Mouse (Mus musculus): ENCODE measurements around the gene Dcaf4.

Gene Dcaf4

DNA sequence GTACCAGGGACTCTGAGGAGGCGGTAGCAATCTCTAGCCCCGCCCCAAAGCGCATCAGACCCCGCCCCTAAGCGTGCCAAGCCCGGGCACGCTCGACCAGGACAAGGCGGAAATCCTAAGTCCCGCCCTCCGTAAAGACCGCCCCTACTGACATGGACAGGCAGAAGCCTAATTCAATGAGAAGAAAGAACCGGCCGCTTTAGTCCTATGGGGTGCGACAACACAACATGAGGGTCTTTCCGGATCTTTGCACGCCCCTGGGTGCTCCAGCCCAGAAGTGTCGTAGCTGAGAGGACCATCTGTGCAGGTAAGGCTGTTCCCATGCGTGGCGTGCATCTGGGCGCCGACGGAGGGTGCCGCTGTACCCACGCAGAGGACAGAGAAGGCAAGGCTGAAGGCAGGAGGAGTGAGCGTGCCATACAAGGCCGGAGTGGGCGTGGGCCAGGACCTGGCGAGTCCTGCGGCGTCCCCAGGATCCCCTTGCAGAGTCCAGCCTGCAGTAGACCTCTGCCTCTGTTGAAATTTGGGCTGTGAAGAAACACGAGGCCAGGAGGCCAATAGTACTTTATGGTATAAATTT, at the start of gene Dcaf4:
TSS of gene Dcaf4 (plus strand) at position 156 of the 580 bp plus-strand sequence.
- DNase-seq (ENCODE audit: low spot score in 2 of 2): peak; percentile 98 to 99

DNA sequence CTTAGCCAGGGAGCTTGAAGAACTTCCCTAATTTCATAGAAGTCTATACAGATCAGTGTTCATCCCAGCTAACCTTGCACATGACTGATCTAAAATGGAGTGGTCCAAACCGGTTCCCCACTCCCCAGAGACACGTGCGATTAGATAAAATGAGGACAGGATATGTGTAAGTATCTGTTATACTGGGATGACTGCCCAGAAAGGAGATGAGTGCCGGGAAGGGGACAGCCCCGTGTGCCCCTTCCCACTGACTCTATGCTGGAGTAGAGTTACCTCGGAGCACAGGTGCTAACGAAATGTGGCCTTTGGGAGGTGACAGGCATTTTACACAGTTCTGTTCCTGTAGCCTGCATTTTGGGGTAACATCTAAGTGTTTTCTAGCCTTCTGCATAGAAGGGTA, 48.5 kb upstream of the Dcaf4 start:
- DNase-seq (ENCODE audit: low spot score in 2 of 2): no peak

DNA sequence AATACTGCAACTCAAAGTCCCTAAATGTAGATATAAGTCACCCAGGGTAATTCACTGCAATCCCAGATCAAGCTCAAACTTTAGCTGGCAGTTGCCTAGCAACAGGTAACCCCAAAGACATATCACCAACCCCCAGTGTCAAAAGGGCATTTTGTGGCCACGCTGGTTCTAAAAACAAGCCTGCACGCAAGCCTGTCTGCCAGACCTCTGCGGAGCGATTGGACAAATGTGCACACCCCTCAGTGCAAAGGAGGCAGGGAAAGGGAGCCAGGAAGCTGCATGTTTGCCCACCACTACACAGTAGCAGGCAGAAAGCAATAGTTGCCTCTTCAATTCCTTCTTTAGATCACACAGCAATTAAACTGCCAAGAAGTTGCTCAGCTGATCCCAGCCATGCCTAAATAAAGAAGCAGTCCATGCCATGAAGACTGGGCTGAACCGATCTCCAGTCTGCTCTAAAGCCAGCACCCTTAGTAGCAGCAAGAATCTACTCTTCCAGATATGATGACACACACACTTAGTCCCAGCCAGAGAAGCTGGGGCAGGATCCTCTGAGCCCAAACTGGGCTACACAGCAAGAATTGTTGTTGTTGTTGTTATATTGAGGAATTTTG, 46.2 kb upstream of the Dcaf4 start:
- no peak for DNase-seq (ENCODE audit: low spot score in 2 of 2)

DNA sequence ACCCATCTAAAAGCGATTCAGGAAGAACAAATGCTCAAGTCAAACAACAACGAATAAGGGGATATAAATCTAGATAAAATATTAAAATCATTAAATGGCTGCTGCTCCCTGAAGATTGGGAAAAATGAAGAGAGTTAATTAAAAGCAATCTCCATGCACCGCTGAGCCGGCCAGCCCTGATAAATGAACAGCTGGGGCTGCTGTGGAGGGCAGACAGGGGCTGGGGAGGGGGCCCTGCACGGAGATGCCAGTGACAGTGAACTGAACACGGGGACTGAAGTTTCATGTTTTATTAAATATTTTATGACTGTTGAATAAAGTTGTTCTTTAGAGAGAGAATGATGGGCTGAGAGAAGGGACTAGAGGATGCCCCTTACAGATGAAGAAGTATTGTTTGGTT, 44.8 kb upstream of the Dcaf4 start:
- no peak for DNase-seq (ENCODE audit: low spot score in 2 of 2)

DNA sequence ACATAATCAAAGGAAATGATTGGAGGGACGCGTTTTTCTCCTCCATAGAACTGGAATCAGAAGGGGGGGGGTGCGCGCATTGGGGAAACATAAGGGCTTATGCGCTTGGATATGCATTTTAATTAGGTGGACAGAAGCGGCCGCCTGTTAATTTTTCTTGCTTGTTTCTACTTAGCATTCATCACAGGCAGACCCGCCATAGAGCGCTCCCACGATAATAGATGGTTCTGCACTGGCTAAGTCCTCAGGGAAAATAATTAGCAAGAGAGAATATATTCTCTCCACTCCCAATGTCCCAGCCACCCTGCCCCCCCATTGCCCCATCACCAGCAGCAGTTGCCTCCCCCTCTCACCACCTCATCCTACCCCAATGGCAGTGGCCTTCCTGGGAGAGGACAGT, 44.0 kb upstream of the Dcaf4 start:
- no peak for DNase-seq (ENCODE audit: low spot score in 2 of 2)

DNA sequence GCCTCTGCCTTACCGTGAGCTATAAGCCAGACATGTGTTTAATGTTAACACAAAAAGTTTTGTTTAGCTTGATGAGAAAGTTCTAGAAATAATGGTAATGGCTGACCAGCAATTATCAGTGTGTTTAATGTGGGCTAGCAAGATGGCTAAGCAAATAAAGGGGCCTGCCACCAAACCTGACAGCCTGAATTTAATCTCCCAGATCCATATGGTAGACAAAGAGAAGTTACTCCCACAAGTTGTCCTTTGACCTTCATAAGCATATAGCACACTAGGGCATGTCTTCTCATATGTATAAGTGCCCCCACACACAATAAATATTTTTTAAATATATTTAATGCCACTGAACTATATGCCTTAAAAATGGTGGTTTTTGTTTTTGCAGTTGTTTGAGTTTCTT, 41.1 kb upstream of the Dcaf4 start:
- no peak for DNase-seq (ENCODE audit: low spot score in 2 of 2)

DNA sequence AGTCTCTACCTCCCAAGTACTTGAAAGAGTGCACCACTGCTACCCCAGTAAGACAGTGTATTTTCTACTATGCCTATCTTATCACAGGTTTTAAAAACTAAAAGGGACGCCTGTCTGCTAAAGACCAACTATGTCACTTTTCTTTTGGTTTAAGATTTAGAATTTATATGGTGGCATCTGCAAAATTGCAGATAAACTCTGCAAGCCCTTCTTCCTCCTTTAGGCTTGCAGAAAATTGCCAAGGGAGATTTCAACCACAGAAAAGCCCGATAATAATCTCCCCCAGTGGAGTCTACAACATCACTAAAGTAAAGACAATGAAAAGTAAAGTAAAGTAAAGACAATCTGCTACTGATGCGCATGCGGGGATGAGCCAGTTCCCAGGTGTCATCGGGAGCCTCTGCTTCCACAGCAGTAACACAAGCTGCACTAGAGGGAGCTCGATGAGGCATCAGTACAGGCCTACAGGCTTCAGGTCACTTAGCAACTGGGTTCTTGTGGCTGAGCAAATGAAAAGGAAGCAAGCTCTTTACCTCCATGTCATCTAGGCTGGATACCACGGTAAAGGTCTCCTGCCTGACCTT, 40.4 kb upstream of the Dcaf4 start:
- no peak for DNase-seq (ENCODE audit: low spot score in 2 of 2)

DNA sequence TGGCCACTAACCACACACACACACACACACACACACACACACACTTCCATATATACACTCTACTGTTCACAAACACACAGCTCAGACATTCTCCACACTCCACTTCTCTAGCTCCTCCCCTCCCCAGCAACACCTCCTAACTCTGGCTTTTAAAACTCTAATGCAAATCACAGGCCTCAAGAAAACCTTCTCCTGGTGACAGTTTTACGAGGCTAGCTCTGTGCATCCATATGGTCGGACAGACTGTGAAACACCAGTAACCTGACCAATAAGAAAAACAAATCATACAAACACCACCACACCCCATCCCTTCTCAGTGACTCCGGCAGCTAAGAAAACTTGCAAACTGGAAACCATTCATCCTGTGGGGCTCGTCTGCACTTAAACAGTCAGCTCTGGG, 38.8 kb upstream of the Dcaf4 start:
- no peak for DNase-seq (ENCODE audit: low spot score in 2 of 2)

DNA sequence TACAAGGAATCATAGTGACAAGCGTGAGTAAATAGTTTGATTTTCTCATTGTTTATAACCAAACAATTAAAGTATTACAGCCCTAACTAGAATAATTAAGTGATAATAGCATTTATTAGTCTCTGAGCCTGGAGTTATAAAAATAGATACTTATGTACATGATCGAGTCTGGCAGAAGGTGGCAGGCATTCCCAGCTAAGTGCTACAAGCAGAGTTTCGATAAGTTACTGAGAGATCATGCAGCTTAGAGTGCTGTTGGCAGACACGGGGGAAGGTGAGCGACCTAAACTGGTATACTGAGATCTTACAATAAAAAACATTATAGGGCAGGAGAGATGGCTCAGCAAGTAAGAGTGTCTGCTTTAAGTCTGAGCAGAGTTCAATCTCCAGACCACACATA, 36.6 kb upstream of the Dcaf4 start:
- no peak for DNase-seq (ENCODE audit: low spot score in 2 of 2)

DNA sequence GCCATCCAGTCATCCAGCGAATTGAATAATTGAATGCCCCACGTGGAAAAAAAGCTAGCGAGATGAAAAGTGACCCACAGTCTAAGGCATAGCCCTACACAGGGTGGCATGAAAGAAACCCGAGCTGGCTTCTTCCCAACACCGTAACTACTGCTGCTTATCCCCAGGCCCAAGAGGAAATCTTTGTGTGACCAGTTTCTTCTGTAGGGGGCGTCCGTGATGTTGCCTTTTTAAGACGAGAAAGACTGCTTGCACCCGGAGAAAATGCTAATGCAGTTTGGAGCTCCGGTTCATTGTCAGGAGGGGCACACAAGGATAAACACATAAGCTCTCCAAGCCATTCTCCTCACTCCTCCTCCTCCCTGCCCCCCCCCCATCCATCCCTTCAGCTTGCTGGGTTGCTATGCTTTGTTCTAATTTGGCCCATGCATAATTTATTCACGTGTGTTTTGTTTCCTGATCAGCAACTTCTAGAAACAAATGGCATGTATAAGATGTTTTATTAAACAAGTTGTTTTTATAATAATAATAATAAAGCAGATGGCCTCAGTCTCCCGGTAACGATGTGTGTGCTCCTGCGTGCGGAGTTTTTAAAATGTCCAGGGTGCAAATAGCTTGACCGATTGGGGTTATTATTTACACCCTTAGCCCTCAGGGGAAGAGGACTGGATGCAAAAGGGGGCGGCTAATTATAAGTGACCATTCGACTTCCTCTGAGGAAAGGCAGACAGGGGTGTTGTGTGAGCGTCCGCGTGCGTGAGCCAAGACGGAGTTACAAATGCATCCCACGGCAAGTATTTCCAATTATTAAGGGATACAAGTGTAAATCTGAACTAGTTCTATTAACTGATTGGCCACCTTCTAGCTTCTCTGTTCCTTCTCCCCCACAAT, 35.2 kb upstream of the Dcaf4 start:
- no peak for DNase-seq (ENCODE audit: low spot score in 2 of 2)

DNA sequence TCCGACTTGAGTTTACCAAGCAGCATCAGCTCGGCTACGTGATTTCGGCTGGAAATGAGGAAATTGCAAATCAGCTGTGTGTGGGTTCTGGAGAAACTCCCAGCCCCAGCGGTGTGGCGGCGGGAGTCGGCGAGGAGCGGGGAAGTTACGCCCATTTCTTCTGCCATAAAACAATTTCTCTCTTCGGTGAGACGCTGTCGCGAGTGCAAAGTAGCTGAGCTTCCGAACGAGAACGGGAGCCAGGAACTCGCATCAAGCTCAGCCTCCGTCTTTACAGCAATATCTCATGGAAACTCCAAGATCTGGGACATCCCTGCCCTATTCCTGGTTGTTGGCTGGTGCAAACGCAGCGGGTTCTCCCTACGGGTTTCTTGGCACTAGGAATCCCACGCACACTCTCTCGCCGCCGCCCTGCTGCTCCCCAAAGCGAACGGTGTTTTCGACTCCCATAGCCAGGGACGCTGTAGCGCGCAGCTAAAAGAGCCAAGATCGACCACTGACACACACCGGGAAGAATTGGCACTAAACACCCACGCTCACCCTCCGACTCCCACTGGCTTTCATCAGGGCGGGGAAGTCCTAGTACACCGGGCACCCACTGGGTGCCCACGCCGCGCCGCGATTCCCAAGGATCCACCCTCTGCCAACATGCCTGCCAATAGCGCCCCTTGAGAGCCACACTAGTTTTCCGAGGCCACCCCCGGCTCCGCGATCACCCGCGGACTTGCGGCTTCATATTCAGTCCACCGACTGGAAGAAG, 34.2 kb upstream of the Dcaf4 start:
- DNase-seq (ENCODE audit: low spot score in 2 of 2): peak; percentile 3 to 13

DNA sequence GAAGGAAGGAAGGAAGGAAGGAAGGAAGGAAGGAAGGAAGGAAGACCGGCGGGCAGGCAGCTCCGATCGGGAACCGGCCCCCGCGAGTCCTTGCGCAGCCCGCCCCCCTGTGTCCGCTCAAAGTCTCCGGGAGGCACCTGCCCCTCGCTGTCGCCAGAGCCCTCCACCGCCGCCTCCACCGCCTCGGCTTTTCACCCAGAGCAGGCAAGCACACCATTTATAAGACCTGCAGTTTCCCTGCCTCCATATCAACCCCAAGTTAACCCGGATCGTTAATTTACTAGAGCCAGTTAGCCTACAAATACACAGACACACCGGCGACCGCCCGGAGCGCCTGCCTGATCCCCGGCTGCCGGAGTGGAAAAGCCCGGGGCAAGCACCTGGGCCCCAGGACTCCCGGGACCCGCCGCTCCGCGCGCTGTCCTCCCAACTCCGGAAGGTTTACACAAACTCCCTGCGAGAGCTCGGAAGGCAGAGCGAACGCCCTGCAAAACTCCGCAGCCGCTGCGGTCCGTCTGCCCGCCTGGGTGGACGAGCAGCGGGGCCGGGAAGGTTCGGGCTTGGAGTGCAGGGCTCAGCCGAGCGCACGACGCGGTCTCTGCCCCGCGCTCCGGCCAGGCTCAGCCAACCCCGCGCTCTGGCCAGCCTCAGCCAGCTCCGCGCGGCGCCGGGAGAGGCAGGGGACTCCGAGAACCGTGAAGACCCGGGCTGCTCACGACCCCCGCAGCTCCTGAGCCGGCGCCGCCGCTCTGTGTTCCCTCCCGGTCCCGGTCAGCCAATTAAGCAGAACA, 33.4 kb upstream of the Dcaf4 start:
- DNase-seq (ENCODE audit: low spot score in 2 of 2): peak; percentile 26 to 37

DNA sequence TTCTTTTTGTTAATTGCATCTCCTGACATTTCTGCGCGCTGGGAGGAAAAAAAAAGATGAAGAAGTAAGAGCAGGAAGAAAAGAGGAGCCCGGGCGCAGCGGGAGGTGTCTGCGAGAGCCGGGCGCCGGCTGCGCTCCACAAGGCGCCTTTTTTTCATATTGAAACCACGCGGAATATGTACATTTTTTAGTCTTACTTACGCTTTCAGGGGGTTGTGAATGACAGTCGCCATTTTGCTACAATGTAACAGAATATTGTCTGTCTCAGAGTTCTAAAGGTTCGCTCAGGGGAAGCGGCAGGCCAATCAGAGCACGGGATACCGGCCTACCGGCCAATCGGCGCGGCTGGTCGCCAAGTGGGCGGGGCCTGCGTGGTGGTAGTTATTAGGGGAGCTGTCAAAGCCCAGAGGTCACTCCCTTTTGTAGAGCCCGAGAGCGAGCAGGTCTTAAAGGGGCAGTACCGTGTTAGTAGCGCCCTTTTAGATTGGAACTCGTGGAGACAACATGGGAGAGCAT, 32.7 kb upstream of the Dcaf4 start, which contains the start of gene Dpf3:
TSS of gene Dpf3 (minus strand) at position 241 of the 516 bp plus-strand sequence.
- DNase-seq (ENCODE audit: low spot score in 2 of 2): peak; percentile 98 to 99

DNA sequence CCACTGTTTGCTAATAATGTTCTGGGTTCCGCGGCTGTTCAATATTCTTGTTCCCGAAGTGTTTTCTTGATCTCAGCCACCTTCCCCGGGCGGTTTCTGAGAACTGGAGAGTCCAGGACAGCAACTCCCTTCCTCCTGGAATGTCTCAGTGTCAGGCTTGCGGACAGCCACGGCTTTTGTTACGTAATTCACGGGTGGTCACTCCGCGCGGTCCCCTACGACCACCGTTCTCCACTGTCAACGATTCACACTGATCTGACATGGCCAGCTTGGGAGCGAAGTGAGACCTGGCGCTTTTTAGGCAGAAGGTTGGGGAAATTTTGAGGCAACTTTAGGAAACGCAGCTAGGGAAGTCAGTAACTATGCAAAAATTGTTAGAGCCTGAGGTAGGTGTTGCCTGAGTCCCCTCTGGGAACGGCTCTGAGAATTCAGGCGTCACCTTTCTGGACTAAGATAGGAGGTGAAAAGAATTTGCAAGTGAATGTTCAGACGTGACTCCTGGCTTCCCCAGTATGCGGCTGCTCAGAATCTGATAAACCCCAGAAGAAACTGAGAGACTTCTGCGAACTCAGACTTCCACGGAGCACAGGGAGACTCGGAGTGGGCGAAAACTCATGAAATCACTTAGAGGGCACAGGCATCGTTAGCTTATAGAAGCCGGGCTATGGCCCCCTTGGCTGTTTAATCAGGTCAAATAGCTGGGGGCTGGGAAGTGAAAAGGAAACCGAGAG, 31.9 kb upstream of the Dcaf4 start:
- DNase-seq (ENCODE audit: low spot score in 2 of 2): peak; percentile 4 to 6

DNA sequence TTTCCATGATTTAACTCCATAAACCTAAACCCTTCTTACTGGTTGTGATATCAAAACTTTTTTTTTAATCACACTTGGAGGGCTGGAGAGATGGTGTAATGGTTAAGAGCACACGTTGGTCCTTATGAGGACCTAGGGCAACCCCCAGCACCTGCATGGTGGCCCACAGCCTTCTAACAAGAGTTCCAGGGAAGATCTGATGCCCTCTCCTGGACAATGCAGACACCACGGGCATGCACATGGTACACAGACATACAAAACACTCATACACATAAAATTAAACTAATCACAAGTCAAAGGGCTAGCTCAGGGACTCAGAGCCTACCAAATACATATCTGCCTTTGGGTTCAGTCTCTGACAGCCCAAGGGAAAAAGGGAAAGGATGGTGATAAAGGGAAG, 30.5 kb upstream of the Dcaf4 start:
- no peak for DNase-seq (ENCODE audit: low spot score in 2 of 2)

DNA sequence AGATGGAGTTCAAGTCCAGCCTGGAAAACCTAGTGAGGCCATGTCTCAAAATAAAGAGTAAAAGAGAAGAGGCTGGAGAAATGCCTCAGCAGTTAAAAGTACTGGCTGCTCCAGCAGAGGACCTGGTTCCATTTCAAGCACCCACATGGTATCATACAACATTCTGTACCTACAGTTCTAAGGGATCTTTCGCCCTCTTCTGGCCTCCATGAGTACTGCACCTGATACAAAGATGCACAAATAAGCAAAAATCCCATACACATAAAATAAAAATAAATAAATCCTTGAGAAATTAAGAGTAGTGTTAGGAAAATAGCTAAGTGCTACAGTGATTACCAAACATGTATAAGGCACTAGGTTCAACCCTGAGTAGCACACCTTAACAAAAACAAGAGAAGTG, 28.7 kb upstream of the Dcaf4 start:
- no peak for DNase-seq (ENCODE audit: low spot score in 2 of 2)

DNA sequence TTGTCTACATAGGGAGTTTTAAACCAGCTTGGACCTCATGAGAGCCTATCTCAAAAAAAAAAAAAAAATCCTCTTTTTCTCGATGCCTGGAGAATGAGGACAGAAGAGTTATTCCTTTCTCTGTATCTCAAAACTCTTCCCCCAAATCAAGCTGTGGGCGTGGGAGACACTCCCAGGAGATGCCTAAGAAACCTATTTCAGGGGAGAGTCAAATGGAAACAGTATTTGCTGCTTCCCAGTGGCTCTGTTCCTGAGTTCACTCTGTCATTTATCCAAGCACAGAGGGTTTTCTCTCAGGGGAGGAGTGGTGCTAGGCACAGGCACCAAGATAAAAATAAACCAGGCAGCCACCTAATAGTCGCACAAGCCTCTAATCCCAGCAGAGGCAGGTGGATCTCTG, 27.5 kb upstream of the Dcaf4 start:
- DNase-seq (ENCODE audit: low spot score in 2 of 2): no peak

DNA sequence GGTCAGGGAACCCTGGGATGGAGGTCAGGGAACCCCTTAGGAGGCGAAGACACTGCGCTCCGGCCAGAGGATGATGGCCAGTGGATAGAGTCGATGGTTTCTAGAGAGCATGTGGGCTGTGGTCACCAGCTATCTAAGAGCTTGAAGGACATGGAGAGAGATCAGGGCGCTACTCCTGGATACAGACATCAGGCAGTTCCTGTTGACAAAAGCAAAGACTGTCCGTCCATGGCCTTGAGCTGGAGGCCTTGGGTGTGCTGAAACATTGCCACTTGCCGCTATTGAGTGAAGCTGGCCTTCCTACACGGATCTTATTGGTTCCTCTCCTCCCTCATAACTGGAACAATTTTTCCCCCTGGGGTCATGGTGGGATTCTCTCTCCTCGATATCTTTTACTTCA, 26.1 kb upstream of the Dcaf4 start:
- DNase-seq (ENCODE audit: low spot score in 2 of 2): no peak

DNA sequence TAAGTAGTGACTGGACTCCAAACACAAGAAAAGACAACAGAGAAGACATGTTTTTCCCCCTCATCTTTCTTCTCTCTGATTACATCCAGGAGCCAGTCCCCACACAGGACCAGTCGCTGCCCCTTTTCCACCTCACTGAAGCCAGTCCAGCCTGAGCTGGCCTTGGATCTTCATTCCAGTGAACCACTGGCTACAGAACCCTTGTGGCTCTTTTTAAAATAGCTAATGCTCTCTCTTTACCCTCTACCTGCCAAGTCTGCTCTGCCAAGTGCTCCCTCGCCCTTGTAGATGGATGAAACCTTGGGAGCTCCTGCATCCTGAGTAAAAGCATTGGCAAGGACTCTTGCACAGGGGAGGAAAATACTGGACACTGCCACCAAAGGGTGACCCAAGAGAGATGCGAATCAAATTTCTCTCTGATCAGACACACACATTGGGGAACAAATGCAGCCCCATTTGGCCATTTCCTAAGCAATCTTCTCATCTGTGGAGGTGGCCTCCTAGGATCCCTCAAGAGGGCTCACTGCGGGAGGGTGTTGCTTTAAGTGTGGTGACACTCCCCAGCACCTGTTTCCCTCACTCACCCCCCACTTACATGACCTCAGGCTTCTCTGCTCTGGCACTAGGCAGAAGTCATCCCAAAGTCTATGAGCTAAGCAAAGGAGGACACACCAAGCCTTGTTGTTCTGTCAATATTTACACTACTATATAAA, 24.9 kb upstream of the Dcaf4 start:
- DNase-seq (ENCODE audit: low spot score in 2 of 2): no peak

DNA sequence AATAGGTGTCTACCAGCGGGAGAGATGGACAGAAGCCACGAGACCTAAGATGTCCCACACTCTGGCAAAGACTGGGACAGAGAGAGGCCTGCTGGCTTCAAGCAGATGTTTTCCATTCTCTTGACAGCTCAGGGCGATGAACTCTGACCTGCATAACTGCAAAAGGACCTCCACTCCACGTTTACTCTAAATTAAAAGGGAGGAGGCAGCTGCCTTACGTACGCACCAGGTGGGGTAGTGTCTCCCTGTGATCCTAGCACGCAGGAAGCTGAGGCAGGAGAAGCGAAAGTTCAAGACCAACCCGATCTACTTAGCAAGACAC, 24.3 kb upstream of the Dcaf4 start:
- no peak for DNase-seq (ENCODE audit: low spot score in 2 of 2)

All from urinary bladder, postnatal 36 days (tissue).